Mouse (Mus musculus) liver, embryonic 15.5 days (tissue): ENCODE results near the gene Hils1. TPM values are rescaled to one million over a fixed set of nuclear protein-coding genes. Genes with fewer than 3 reads are reported as not detected.
A peak's percentile ranks its signal among the peaks of the same experiment; 100 is the strongest.

Experiments
- ATAC-seq: fragments of 200-750 bp; cut with Nextera tagmentation; 2 replicates; pipeline ENCODE4 v1.8.0; 2017; ENCODE audit warnings: moderate number of reproducible peaks, mild to moderate bottlenecking, moderate library complexity; ENCODE audit not compliant: insufficient read depth
- H3K27ac ChIP-seq: fragments of 300-500 bp; sonication (generic); replicated peaks from 2 replicates; pipeline ENCODE4 v1.5.1; 2015; ENCODE audit warnings: mild to moderate bottlenecking, inconsistent platforms
- H3K27me3 ChIP-seq: fragments of 300-500 bp; sonication (generic); 2 replicates; pipeline ENCODE4 v1.6.1; 2015; ENCODE audit warnings: mild to moderate bottlenecking, inconsistent platforms
- H3K36me3 ChIP-seq: fragments of 300-500 bp; sonication (generic); replicated peaks from 2 replicates; pipeline ENCODE4 v1.6.1; 2015; ENCODE audit warnings: moderate library complexity, mild to moderate bottlenecking, inconsistent platforms
- H3K4me1 ChIP-seq: fragments of 300-500 bp; sonication (generic); replicated peaks from 2 replicates; pipeline ENCODE4 v1.6.1; 2015; ENCODE audit warnings: inconsistent platforms
- H3K4me2 ChIP-seq: fragments of 300-500 bp; sonication (generic); 2 replicates; pipeline ENCODE4 v1.6.1; 2015; ENCODE audit warnings: moderate library complexity, mild to moderate bottlenecking, inconsistent platforms
- H3K4me3 ChIP-seq: fragments of 300-500 bp; sonication (generic); replicated peaks from 2 replicates; pipeline ENCODE4 v1.5.1; 2015; ENCODE audit warnings: mild to moderate bottlenecking, inconsistent platforms
- H3K9ac ChIP-seq: fragments of 300-500 bp; sonication (generic); 2 replicates; pipeline ENCODE4 v1.6.1; 2015; ENCODE audit warnings: moderate library complexity, mild to moderate bottlenecking, inconsistent platforms
- H3K9me3 ChIP-seq: fragments of 300-500 bp; sonication (generic); replicated peaks from 2 replicates; pipeline ENCODE4 v1.6.1; 2016; ENCODE audit warnings: inconsistent platforms
- WGBS: fragments of 180-500 bp; shearing (Covaris S2); methylation state at CpG from one replicate; pipeline ENCODE4 v1.1.7; 2015; ENCODE audit warnings: mixed read lengths; ENCODE audit not compliant: insufficient replicate concordance; 5-methylcytosine and 5-hydroxymethylcytosine counted together
- polyA plus RNA-seq: library from polyadenylated mRNA; unstranded; fragments of >200 nt; fragmentation: Nextera tagmentation; extraction: Ambion mirVana; gene quantifications from 2 replicates; pipeline ENCODE4 v1.2.1, GENCODE M21; 2015

Gene Hils1
- polyA plus RNA-seq, 1 experiment from 2014 or later: not detected

- Histone ChIP-seq H3K36me3 (no peaks in the 10 kb centered on the region), H3K4me2 (peak overlapping the region; percentile 58), H3K27ac (no peak overlapping the region), H3K9me3 (no peaks in the 10 kb centered on the region), H3K27me3 (peaks cover 100% of the 10 kb centered on the region), H3K4me3 (peak overlapping the region; percentile 33), H3K4me1 (peaks cover 16% of the 10 kb centered on the region), H3K9ac (no peak overlapping the region)
- ATAC-seq: peak; percentile 53
- under 1% methylated on average over 17 of the region's 17 CpGs for WGBS
Observed at GRCm38 (mm10) chr11:94936851-94937295, 30.5 kb upstream of the Hils1 start.

GRCm38 (mm10) chr11:94937335-94937781, 30.0 kb upstream of the Hils1 start:
- Histone ChIP-seq H3K9ac (no peak overlapping the region), H3K27me3 (peaks cover 100% of the 10 kb centered on the region), H3K9me3 (no peaks in the 10 kb centered on the region), H3K27ac (no peak overlapping the region), H3K4me1 (peaks cover 16% of the 10 kb centered on the region), H3K36me3 (no peaks in the 10 kb centered on the region), H3K4me3 (peak overlapping the region; percentile 33), H3K4me2 (peak overlapping the region; percentile 58)
- ATAC-seq: peak; percentile 29; the same call in 1 of the 2 replicates
- under 1% methylated on average over 18 of the region's 18 CpGs for WGBS

GRCm38 (mm10) chr11:94937787-94938186, 29.6 kb upstream of the Hils1 start:
- no peaks in the 10 kb centered on the region for H3K36me3 ChIP-seq
- H3K4me2 ChIP-seq: peak overlapping the region; percentile 58
- ATAC-seq: no peak
- peak overlapping the region; percentile 33 for H3K4me3 ChIP-seq
- no peak overlapping the region for H3K27ac ChIP-seq
- H3K4me1 ChIP-seq: peaks cover 16% of the 10 kb centered on the region
- H3K9me3 ChIP-seq: no peaks in the 10 kb centered on the region
- WGBS: 3% methylated on average over 15 of the region's 15 CpGs
- H3K27me3 ChIP-seq: peaks cover 99% of the 10 kb centered on the region
- H3K9ac ChIP-seq: no peak overlapping the region

- peaks cover 16% of the 10 kb centered on the region for H3K4me1 ChIP-seq
- H3K9me3 ChIP-seq: no peaks in the 10 kb centered on the region
- no peak overlapping the region for H3K4me2 ChIP-seq
- 21% methylated on average over 9 of the region's 9 CpGs for WGBS
- H3K27ac ChIP-seq: no peak overlapping the region
- no peaks in the 10 kb centered on the region for H3K36me3 ChIP-seq
- H3K4me3 ChIP-seq: no peak overlapping the region
- ATAC-seq: no peak
- H3K27me3 ChIP-seq: peaks cover 99% of the 10 kb centered on the region
- H3K9ac ChIP-seq: no peak overlapping the region
Observed at GRCm38 (mm10) chr11:94938296-94938695, 29.1 kb upstream of the Hils1 start.

GRCm38 (mm10) chr11:94939280-94939679, 28.1 kb upstream of the Hils1 start:
- no peak for ATAC-seq
- H3K4me2 ChIP-seq: no peak overlapping the region
- 18% methylated on average over 4 of the region's 4 CpGs for WGBS

GRCm38 (mm10) chr11:94941121-94941520, 26.3 kb upstream of the Hils1 start:
- H3K4me2 ChIP-seq: no peak overlapping the region
- no peak for ATAC-seq
- H3K4me3 ChIP-seq: no peak overlapping the region
- 20% methylated on average over 9 of the region's 9 CpGs for WGBS
- H3K27me3 ChIP-seq: peaks cover 90% of the 10 kb centered on the region
- H3K4me1 ChIP-seq: peaks cover 22% of the 10 kb centered on the region
- H3K9me3 ChIP-seq: no peaks in the 10 kb centered on the region
- no peak overlapping the region for H3K9ac ChIP-seq
- H3K36me3 ChIP-seq: no peaks in the 10 kb centered on the region
- no peak overlapping the region for H3K27ac ChIP-seq

More at GRCm38 (mm10) chr11:94939280-94939679, 28.1 kb upstream of the Hils1 start:
- H3K4me1 ChIP-seq: peaks cover 17% of the 10 kb centered on the region
- H3K36me3 ChIP-seq: no peaks in the 10 kb centered on the region
- no peak overlapping the region for H3K4me3 ChIP-seq
- H3K27ac ChIP-seq: no peak overlapping the region
- no peaks in the 10 kb centered on the region for H3K9me3 ChIP-seq
- peaks cover 93% of the 10 kb centered on the region for H3K27me3 ChIP-seq
- no peak overlapping the region for H3K9ac ChIP-seq

- no peaks in the 10 kb centered on the region for H3K9me3 ChIP-seq
- H3K4me3 ChIP-seq: no peak overlapping the region
- 58% methylated on average over 8 of the region's 8 CpGs for WGBS
- H3K27ac ChIP-seq: no peak overlapping the region
- H3K36me3 ChIP-seq: no peaks in the 10 kb centered on the region
- H3K4me2 ChIP-seq: no peak overlapping the region
- H3K4me1 ChIP-seq: peaks cover 19% of the 10 kb centered on the region
- peaks cover 90% of the 10 kb centered on the region for H3K27me3 ChIP-seq
- no peak overlapping the region for H3K9ac ChIP-seq
- ATAC-seq: no peak
Observed at GRCm38 (mm10) chr11:94941776-94942175, 25.6 kb upstream of the Hils1 start.

- Histone ChIP-seq H3K36me3 (no peaks in the 10 kb centered on the region), H3K4me3 (no peak overlapping the region), H3K9ac (no peak overlapping the region), H3K27me3 (peaks cover 84% of the 10 kb centered on the region), H3K9me3 (no peaks in the 10 kb centered on the region), H3K27ac (no peak overlapping the region), H3K4me2 (no peak overlapping the region), H3K4me1 (peaks cover 13% of the 10 kb centered on the region)
- WGBS: 33% methylated on average over 13 of the region's 13 CpGs
- ATAC-seq: no peak
Observed at GRCm38 (mm10) chr11:94942282-94943023, 24.9 kb upstream of the Hils1 start.

GRCm38 (mm10) chr11:94943054-94943453, 24.3 kb upstream of the Hils1 start:
- no peaks in the 10 kb centered on the region for H3K9me3 ChIP-seq
- no peak overlapping the region for H3K4me2 ChIP-seq
- H3K4me1 ChIP-seq: peaks cover 7% of the 10 kb centered on the region; the same call in 1 of the 2 replicates
- no peak overlapping the region for H3K9ac ChIP-seq
- peaks cover 78% of the 10 kb centered on the region for H3K27me3 ChIP-seq
- 63% methylated on average over 15 of the region's 15 CpGs for WGBS
- H3K36me3 ChIP-seq: no peaks in the 10 kb centered on the region
- H3K27ac ChIP-seq: no peak overlapping the region
- H3K4me3 ChIP-seq: no peak overlapping the region
- ATAC-seq: no peak

GRCm38 (mm10) chr11:94944295-94944694, 23.1 kb upstream of the Hils1 start:
- Histone ChIP-seq H3K9ac (no peak overlapping the region), H3K4me3 (no peak overlapping the region), H3K4me2 (no peak overlapping the region), H3K27ac (no peak overlapping the region), H3K36me3 (no peaks in the 10 kb centered on the region), H3K9me3 (no peaks in the 10 kb centered on the region), H3K4me1 (peaks cover 6% of the 10 kb centered on the region; the same call in 1 of the 2 replicates), H3K27me3 (peaks cover 72% of the 10 kb centered on the region)
- whole genome bisulfite sequencing: 19% methylated on average over 8 of the region's 8 CpGs
- ATAC-seq: no peak

- H3K9me3 ChIP-seq: no peaks in the 10 kb centered on the region
- peaks cover 63% of the 10 kb centered on the region for H3K27me3 ChIP-seq
- WGBS: 54% methylated on average over 12 of the region's 12 CpGs
- no peak for ATAC-seq
- H3K4me3 ChIP-seq: no peak overlapping the region
- no peak overlapping the region for H3K27ac ChIP-seq
- H3K9ac ChIP-seq: no peak overlapping the region
- peaks cover 6% of the 10 kb centered on the region; the same call in 1 of the 2 replicates for H3K4me1 ChIP-seq
- no peaks in the 10 kb centered on the region for H3K36me3 ChIP-seq
- no peak overlapping the region for H3K4me2 ChIP-seq
Observed at GRCm38 (mm10) chr11:94945236-94945635, 22.2 kb upstream of the Hils1 start.
